Mouse (Mus musculus): Measurements from ENCODE around the gene Syt8. TPM values are rescaled to one million over a fixed set of nuclear protein-coding genes. Genes with fewer than 3 reads are reported as not detected.

Syt8 gene
- polyA plus RNA-seq, 1 experiment from 2014 or later, result not detected

DNA sequence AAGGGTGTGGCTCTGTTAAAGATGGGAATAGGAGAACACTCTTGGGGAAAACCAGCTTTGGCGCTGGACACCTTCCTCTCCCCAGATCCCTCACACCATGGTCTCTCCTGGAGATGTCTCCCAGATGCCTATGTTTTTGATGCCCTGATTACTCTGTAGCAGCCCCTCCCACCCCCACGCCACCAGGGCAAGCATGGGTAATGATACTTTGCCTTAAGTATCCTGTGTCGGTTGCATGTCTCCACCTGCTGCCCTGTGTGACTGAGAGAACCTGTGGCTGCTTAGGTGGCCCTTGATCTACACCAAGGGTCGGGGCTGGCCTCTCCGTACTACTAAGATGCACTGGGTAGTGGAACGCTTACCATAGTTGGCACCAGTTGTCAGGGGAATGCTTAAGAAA, 43.4 kb downstream of the Syt8 start:
- H3K9me3 ChIP-seq (ENCODE audit: control insufficient read depth, low read length), result no peaks in the 10 kb centered on the region
- DNase-seq (ENCODE audit: low spot score) (no peak), ATAC-seq (replicated peaks; ENCODE audit: low FRiP score) (no peak)
- peaks cover 16% of the 10 kb centered on the region for H3K4me1 ChIP-seq (replicated peaks; ENCODE audit: control insufficient read depth, insufficient read depth, low read length)
- no peak overlapping the region for H3K9ac ChIP-seq (ENCODE audit: low read length)
- H3K36me3 ChIP-seq (ENCODE audit: control insufficient read depth, insufficient read depth, low read length), result no peaks in the 10 kb centered on the region
- H3K4me3 ChIP-seq (ENCODE audit: low read depth, low read length), result no peak overlapping the region
- no peak overlapping the region for H3K27ac ChIP-seq (ENCODE audit: low read depth, low read length)
- H3K4me2 ChIP-seq (ENCODE audit: low read depth, low read length, severe bottlenecking), result no peak overlapping the region
- WGBS, result 90% methylated on average over 6 of the region's 6 CpGs
- H3K27me3 ChIP-seq (ENCODE audit: control insufficient read depth, insufficient read depth, low read length), result no peaks in the 10 kb centered on the region

- ATAC-seq (replicated peaks; ENCODE audit: low FRiP score) (no peak), DNase-seq (ENCODE audit: low spot score) (no peak)
- Histone ChIP-seq H3K27ac (ENCODE audit: low read depth, low read length) (no peak overlapping the region), H3K4me3 (ENCODE audit: low read depth, low read length) (no peak overlapping the region), H3K9me3 (ENCODE audit: control insufficient read depth, low read length) (no peaks in the 10 kb centered on the region), H3K4me1 (replicated peaks; ENCODE audit: control insufficient read depth, insufficient read depth, low read length) (peaks cover 18% of the 10 kb centered on the region), H3K4me2 (ENCODE audit: low read depth, low read length, severe bottlenecking) (no peak overlapping the region), H3K36me3 (ENCODE audit: control insufficient read depth, insufficient read depth, low read length) (no peaks in the 10 kb centered on the region), H3K9ac (ENCODE audit: low read length) (no peak overlapping the region), H3K27me3 (ENCODE audit: control insufficient read depth, insufficient read depth, low read length) (no peaks in the 10 kb centered on the region)
- WGBS, result 48% methylated on average over 2 of the region's 2 CpGs
Observed at GRCm38 (mm10) chr7:142478574-142478973, 43.9 kb downstream of the Syt8 start.

- ATAC-seq (replicated peaks; ENCODE audit: low FRiP score), result no peak
- no peaks in the 10 kb centered on the region for H3K9me3 ChIP-seq (ENCODE audit: control insufficient read depth, low read length)
- DNase-seq (ENCODE audit: low spot score), result no peak
Observed at GRCm38 (mm10) chr7:142479307-142479706, 44.7 kb downstream of the Syt8 start.

GRCm38 (mm10) chr7:142479886-142480285, 45.2 kb downstream of the Syt8 start:
- no peak overlapping the region for H3K27ac ChIP-seq (ENCODE audit: low read depth, low read length)
- no peak for ATAC-seq (replicated peaks; ENCODE audit: low FRiP score)
- no peaks in the 10 kb centered on the region for H3K27me3 ChIP-seq (ENCODE audit: control insufficient read depth, insufficient read depth, low read length)
- H3K4me1 ChIP-seq (replicated peaks; ENCODE audit: control insufficient read depth, insufficient read depth, low read length), result peaks cover 16% of the 10 kb centered on the region
- no peak overlapping the region for H3K9ac ChIP-seq (ENCODE audit: low read length)
- no peaks in the 10 kb centered on the region for H3K36me3 ChIP-seq (ENCODE audit: control insufficient read depth, insufficient read depth, low read length)
- 81% methylated on average over 3 of the region's 3 CpGs for WGBS
- H3K4me3 ChIP-seq (ENCODE audit: low read depth, low read length), result no peak overlapping the region
- no peak for DNase-seq (ENCODE audit: low spot score)
- no peaks in the 10 kb centered on the region for H3K9me3 ChIP-seq (ENCODE audit: control insufficient read depth, low read length)
- no peak overlapping the region for H3K4me2 ChIP-seq (ENCODE audit: low read depth, low read length, severe bottlenecking)

More at GRCm38 (mm10) chr7:142479307-142479706, 44.7 kb downstream of the Syt8 start:
- Histone ChIP-seq H3K4me2 (ENCODE audit: low read depth, low read length, severe bottlenecking) (no peak overlapping the region), H3K9ac (ENCODE audit: low read length) (no peak overlapping the region), H3K4me1 (replicated peaks; ENCODE audit: control insufficient read depth, insufficient read depth, low read length) (peaks cover 18% of the 10 kb centered on the region), H3K4me3 (ENCODE audit: low read depth, low read length) (no peak overlapping the region), H3K36me3 (ENCODE audit: control insufficient read depth, insufficient read depth, low read length) (no peaks in the 10 kb centered on the region), H3K27ac (ENCODE audit: low read depth, low read length) (no peak overlapping the region), H3K27me3 (ENCODE audit: control insufficient read depth, insufficient read depth, low read length) (no peaks in the 10 kb centered on the region)

DNA sequence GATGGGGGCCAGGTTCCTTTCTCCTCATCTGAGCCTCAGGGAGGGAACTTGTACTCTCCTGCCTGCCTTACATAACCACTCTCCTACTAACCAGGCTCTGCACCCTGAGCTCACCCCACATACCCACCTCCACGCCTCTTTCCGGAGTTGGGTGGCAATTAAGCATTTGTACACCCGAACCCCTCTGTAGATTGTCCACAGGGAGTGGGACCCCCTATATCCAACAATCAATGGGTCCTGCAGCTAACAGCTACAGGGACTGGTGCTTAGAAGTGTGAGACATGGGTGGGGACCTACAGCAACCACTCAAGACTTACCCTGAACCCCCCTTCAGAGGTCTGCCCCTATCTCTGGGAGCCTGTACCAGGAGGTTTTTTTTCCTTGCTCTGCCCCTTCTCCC, 46.0 kb downstream of the Syt8 start:
- H3K27ac ChIP-seq (ENCODE audit: low read depth, low read length), result no peak overlapping the region
- ATAC-seq (replicated peaks; ENCODE audit: low FRiP score) (0 out of 2 replicates have a peak, but pooled peaks have one; percentile 7), DNase-seq (ENCODE audit: low spot score) (no peak)
- H3K4me1 ChIP-seq (replicated peaks; ENCODE audit: control insufficient read depth, insufficient read depth, low read length), result peaks cover 16% of the 10 kb centered on the region
- no peaks in the 10 kb centered on the region for H3K9me3 ChIP-seq (ENCODE audit: control insufficient read depth, low read length)
- H3K9ac ChIP-seq (ENCODE audit: low read length), result no peak overlapping the region
- WGBS, result 98% methylated on average over 3 of the region's 3 CpGs
- no peaks in the 10 kb centered on the region for H3K36me3 ChIP-seq (ENCODE audit: control insufficient read depth, insufficient read depth, low read length)
- H3K4me2 ChIP-seq (ENCODE audit: low read depth, low read length, severe bottlenecking), result no peak overlapping the region
- H3K27me3 ChIP-seq (ENCODE audit: control insufficient read depth, insufficient read depth, low read length), result no peaks in the 10 kb centered on the region
- H3K4me3 ChIP-seq (ENCODE audit: low read depth, low read length), result no peak overlapping the region

DNA sequence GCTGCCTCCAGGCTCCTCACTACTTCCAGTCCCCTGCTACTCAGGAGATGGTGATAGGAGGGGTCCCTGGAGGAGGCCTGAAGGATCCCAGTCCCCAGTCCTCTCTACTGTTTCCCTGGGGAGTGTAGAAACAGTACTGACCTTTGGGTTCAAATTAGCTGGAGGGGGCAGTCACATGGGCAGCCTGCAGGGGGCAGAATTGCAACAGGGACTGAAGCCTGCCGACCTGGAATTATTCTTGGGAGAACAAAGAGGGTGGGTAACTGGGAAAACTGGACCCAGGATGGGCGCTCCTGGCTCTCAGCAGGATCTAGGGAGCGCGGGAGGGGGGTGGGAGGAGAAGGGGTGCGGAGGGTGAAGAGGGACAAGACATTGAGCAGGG, 46.5 kb downstream of the Syt8 start:
- peak overlapping the region; percentile 23; the same call in 1 of the 2 replicates for H3K4me3 ChIP-seq (ENCODE audit: low read depth, low read length)
- H3K4me1 ChIP-seq (replicated peaks; ENCODE audit: control insufficient read depth, insufficient read depth, low read length), result peaks cover 16% of the 10 kb centered on the region
- H3K9ac ChIP-seq (ENCODE audit: low read length), result peak overlapping the region; percentile 63
- peak; percentile 29; the same call in 1 of the 2 replicates for ATAC-seq (replicated peaks; ENCODE audit: low FRiP score)
- WGBS, result 4% methylated on average over 5 of the region's 5 CpGs
- DNase-seq (ENCODE audit: low spot score), result peak; percentile 84
- H3K27me3 ChIP-seq (ENCODE audit: control insufficient read depth, insufficient read depth, low read length), result no peaks in the 10 kb centered on the region
- peak overlapping the region; percentile 57 for H3K27ac ChIP-seq (ENCODE audit: low read depth, low read length)
- H3K9me3 ChIP-seq (ENCODE audit: control insufficient read depth, low read length), result no peaks in the 10 kb centered on the region
- H3K36me3 ChIP-seq (ENCODE audit: control insufficient read depth, insufficient read depth, low read length), result no peaks in the 10 kb centered on the region
- peak overlapping the region; percentile 58 for H3K4me2 ChIP-seq (ENCODE audit: low read depth, low read length, severe bottlenecking)

DNA sequence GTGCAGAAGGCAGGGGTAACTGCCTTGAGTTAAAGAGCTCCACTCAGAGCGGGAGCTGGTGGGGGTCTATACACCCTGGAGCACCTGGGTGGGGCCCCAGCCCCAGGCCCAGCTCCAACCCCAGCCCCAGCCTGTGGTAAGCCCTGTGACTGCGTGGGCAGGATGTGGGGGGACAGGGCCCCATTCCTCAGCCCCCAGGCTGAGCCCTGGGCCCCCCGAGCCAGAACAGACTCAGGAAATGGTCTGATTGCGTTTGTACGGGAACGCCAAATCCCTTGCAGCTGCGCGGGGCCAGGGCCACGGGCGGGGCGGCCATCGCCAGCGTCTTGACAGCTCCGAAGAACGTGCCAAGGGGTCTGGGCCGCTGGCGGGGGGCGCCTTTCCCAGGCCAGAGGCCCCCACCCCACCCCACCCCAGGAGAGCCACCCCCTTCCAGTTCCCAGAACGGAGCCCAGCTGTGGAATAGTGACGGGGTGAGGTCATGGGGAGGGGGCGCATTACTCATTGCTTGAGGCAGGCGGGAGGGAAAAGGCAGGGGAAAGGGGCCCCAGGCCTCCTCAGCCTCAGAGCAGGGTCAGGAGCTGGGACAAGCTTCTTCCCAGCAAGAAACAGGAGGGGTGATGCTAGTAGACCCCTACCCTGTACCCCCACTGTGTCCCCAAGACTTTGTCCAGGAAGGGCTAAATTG, 47.1 kb downstream of the Syt8 start:
- peak overlapping the region; percentile 63 for H3K9ac ChIP-seq (ENCODE audit: low read length)
- DNase-seq (ENCODE audit: low spot score), result peak; percentile 75
- no peaks in the 10 kb centered on the region for H3K27me3 ChIP-seq (ENCODE audit: control insufficient read depth, insufficient read depth, low read length)
- H3K9me3 ChIP-seq (ENCODE audit: control insufficient read depth, low read length), result no peaks in the 10 kb centered on the region
- WGBS, result 1% methylated on average over 21 of the region's 22 CpGs
- H3K4me3 ChIP-seq (ENCODE audit: low read depth, low read length), result peak overlapping the region; percentile 23
- peak; percentile 71 for ATAC-seq (replicated peaks; ENCODE audit: low FRiP score)
- peaks cover 17% of the 10 kb centered on the region for H3K4me1 ChIP-seq (replicated peaks; ENCODE audit: control insufficient read depth, insufficient read depth, low read length)
- peak overlapping the region; percentile 58 for H3K4me2 ChIP-seq (ENCODE audit: low read depth, low read length, severe bottlenecking)
- no peaks in the 10 kb centered on the region for H3K36me3 ChIP-seq (ENCODE audit: control insufficient read depth, insufficient read depth, low read length)
- H3K27ac ChIP-seq (ENCODE audit: low read depth, low read length), result peak overlapping the region; percentile 57

- H3K27ac ChIP-seq (ENCODE audit: low read depth, low read length), result peak overlapping the region; percentile 18
- WGBS, result 19% methylated on average over 6 of the region's 6 CpGs
- H3K9me3 ChIP-seq (ENCODE audit: control insufficient read depth, low read length), result no peaks in the 10 kb centered on the region
- H3K4me2 ChIP-seq (ENCODE audit: low read depth, low read length, severe bottlenecking), result peak overlapping the region; percentile 58; the same call in 1 of the 2 replicates
- H3K27me3 ChIP-seq (ENCODE audit: control insufficient read depth, insufficient read depth, low read length), result no peaks in the 10 kb centered on the region
- peaks cover 21% of the 10 kb centered on the region for H3K4me1 ChIP-seq (replicated peaks; ENCODE audit: control insufficient read depth, insufficient read depth, low read length)
- H3K9ac ChIP-seq (ENCODE audit: low read length), result peak overlapping the region; percentile 63
- peak; percentile 24 for ATAC-seq (replicated peaks; ENCODE audit: low FRiP score)
- no peak overlapping the region for H3K4me3 ChIP-seq (ENCODE audit: low read depth, low read length)
- H3K36me3 ChIP-seq (ENCODE audit: control insufficient read depth, insufficient read depth, low read length), result no peaks in the 10 kb centered on the region
- peak; percentile 63 for DNase-seq (ENCODE audit: low spot score)
Observed at GRCm38 (mm10) chr7:142482256-142482609, 47.6 kb downstream of the Syt8 start.

- no peak for DNase-seq (ENCODE audit: low spot score)
- H3K27ac ChIP-seq (ENCODE audit: low read depth, low read length), result 0 out of 2 replicates have a peak overlapping the region, but pooled peaks have one; percentile 18
Observed at GRCm38 (mm10) chr7:142483136-142483535, 48.5 kb downstream of the Syt8 start.

More at GRCm38 (mm10) chr7:142483136-142483535, 48.5 kb downstream of the Syt8 start:
- Histone ChIP-seq H3K4me2 (ENCODE audit: low read depth, low read length, severe bottlenecking) (no peak overlapping the region), H3K36me3 (ENCODE audit: control insufficient read depth, insufficient read depth, low read length) (no peaks in the 10 kb centered on the region), H3K27me3 (ENCODE audit: control insufficient read depth, insufficient read depth, low read length) (no peaks in the 10 kb centered on the region), H3K4me1 (replicated peaks; ENCODE audit: control insufficient read depth, insufficient read depth, low read length) (peaks cover 25% of the 10 kb centered on the region), H3K9ac (ENCODE audit: low read length) (no peak overlapping the region), H3K9me3 (ENCODE audit: control insufficient read depth, low read length) (no peaks in the 10 kb centered on the region), H3K4me3 (ENCODE audit: low read depth, low read length) (no peak overlapping the region)
- no peak for ATAC-seq (replicated peaks; ENCODE audit: low FRiP score)
- 63% methylated on average over 11 of the region's 11 CpGs for WGBS

Measured in forebrain, embryonic 11.5 days (tissue).